Mouse (Mus musculus) MEL (cell line): Measurements from ENCODE around the gene Dyx1c1. TPM values are rescaled to one million over a fixed set of nuclear protein-coding genes. Genes with fewer than 3 reads are reported as not detected.
A peak's percentile ranks its signal among the peaks of the same experiment; 100 is the strongest.

Experiments used
- DNase-seq: peaks from one replicate; pipeline ENCODE4 v3.0.0; 2011; ENCODE audit warnings: low read depth, low spot score
- H3K27ac ChIP-seq: 2 replicates; pipeline ENCODE4 v1.5.1; 2012; ENCODE audit warnings: low read depth, mild to moderate bottlenecking, control low read depth, low read length, moderate library complexity; ENCODE audit not compliant: control insufficient read depth
- H3K27me3 ChIP-seq, 2 experiments: fragments of 150-350 bp in 1 of 2; sonication (generic) in 1 of 2; 2 replicates each; pipeline ENCODE4 v1.6.1; 2012; ENCODE audit warnings: low read length in 2 of 2, mild to moderate bottlenecking in 2 of 2, improper control_type of control experiment in 1 of 2, moderate library complexity in 1 of 2; ENCODE audit not compliant: insufficient read depth in 2 of 2, control insufficient read depth in 1 of 2
- H3K36me3 ChIP-seq, 2 experiments: 2 replicates each; pipeline ENCODE4 v1.6.1; 2012 to 2014; ENCODE audit warnings: low read length in 2 of 2, improper control_type of control experiment in 1 of 2, inconsistent platforms in 1 of 2, mild to moderate bottlenecking in 1 of 2; ENCODE audit not compliant: insufficient read depth in 2 of 2, control insufficient read depth in 1 of 2
- H3K4me1 ChIP-seq, 2 experiments: fragments of 150-350 bp in 1 of 2; sonication (generic) in 1 of 2; 2 replicates each; pipeline ENCODE4 v1.6.1; 2012; ENCODE audit warnings: low read length in 2 of 2, improper control_type of control experiment in 1 of 2, mild to moderate bottlenecking in 1 of 2; ENCODE audit not compliant: insufficient read depth in 2 of 2, control insufficient read depth in 1 of 2
- H3K4me3 ChIP-seq, 2 experiments: fragments of 150-350 bp in 1 of 2; sonication (generic) in 1 of 2; 2 replicates each; pipeline ENCODE4 v1.5.1; 2012; ENCODE audit warnings: low read depth in 2 of 2, low read length in 2 of 2, mild to moderate bottlenecking in 2 of 2, moderate library complexity in 2 of 2, control low read depth in 1 of 2, improper control_type of control experiment in 1 of 2; ENCODE audit not compliant: control insufficient read depth in 1 of 2, insufficient read depth in 1 of 2
- H3K79me2 ChIP-seq: 2 replicates; pipeline ENCODE4 v1.6.1; 2012; ENCODE audit warnings: mild to moderate bottlenecking, low read length, moderate library complexity; ENCODE audit not compliant: control insufficient read depth, poor library complexity, insufficient read depth
- H3K9ac ChIP-seq: 2 replicates; pipeline ENCODE4 v1.6.1; 2012; ENCODE audit warnings: low read depth, mild to moderate bottlenecking, control low read depth, low read length, moderate library complexity; ENCODE audit not compliant: control insufficient read depth, poor library complexity, severe bottlenecking
- H3K9me3 ChIP-seq: fragments of 150-350 bp; sonication (generic); replicated peaks from 2 replicates; pipeline ENCODE4 v1.6.1; 2012; ENCODE audit warnings: mild to moderate bottlenecking, low read length, improper control_type of control experiment, moderate library complexity; ENCODE audit not compliant: insufficient read depth
- BHLHE40 ChIP-seq: IDR thresholded peaks from 2 replicates; pipeline ENCODE4 v1.6.1; 2012; ENCODE audit warnings: low read depth, mild to moderate bottlenecking, inconsistent platforms, low read length, improper control_type of control experiment, borderline replicate concordance
- CHD2 ChIP-seq: IDR thresholded peaks from 2 replicates; pipeline ENCODE4 v1.6.1; 2011; ENCODE audit warnings: low read length, improper control_type of control experiment
- CTCF ChIP-seq, 3 experiments: IDR thresholded peaks in 2 of 3; conservative IDR thresholded peaks in 1 of 3; 2 replicates each; pipeline ENCODE4 v1.5.1; 2011 to 2012; ENCODE audit warnings: low read length in 3 of 3, low read depth in 2 of 3, mild to moderate bottlenecking in 2 of 3, improper control_type of control experiment in 1 of 3, inconsistent platforms in 1 of 3, mixed read lengths in 1 of 3, moderate library complexity in 1 of 3; ENCODE audit not compliant: control insufficient read depth in 1 of 3, insufficient read depth in 1 of 3, poor library complexity in 1 of 3, severe bottlenecking in 1 of 3
- E2F4 ChIP-seq: IDR thresholded peaks from 2 replicates; pipeline ENCODE4 v1.6.1; 2011; ENCODE audit warnings: low read depth, low read length, improper control_type of control experiment, borderline replicate concordance
- ELF1 ChIP-seq: IDR thresholded peaks from 2 replicates; pipeline ENCODE4 v1.6.1; 2014; ENCODE audit warnings: low read depth, mild to moderate bottlenecking, inconsistent platforms, low read length, improper control_type of control experiment, moderate library complexity
- ETS1 ChIP-seq: IDR thresholded peaks from 2 replicates; pipeline ENCODE4 v1.6.1; 2012; ENCODE audit warnings: low read depth, mild to moderate bottlenecking, inconsistent platforms, low read length, improper control_type of control experiment, moderate library complexity
- KAT2A ChIP-seq: conservative IDR thresholded peaks from 2 replicates; pipeline ENCODE4 v1.6.1; 2012; ENCODE audit warnings: low read depth, low read length, improper control_type of control experiment, inconsistent platforms
- MAFK ChIP-seq: IDR thresholded peaks from 2 replicates; pipeline ENCODE4 v1.6.1; 2011; ENCODE audit warnings: low read depth, mild to moderate bottlenecking, low read length, improper control_type of control experiment, borderline replicate concordance
- MEF2A ChIP-seq: IDR thresholded peaks from 2 replicates; pipeline ENCODE4 v1.6.1; 2014; ENCODE audit warnings: low read depth, mild to moderate bottlenecking, inconsistent platforms, low read length, improper control_type of control experiment; ENCODE audit not compliant: poor library complexity, insufficient replicate concordance, severe bottlenecking; ENCODE audit errors: extremely low read depth
- MYB ChIP-seq: IDR thresholded peaks from 2 replicates; pipeline ENCODE4 v1.6.1; 2011; ENCODE audit warnings: mild to moderate bottlenecking, low read depth, low read length, improper control_type of control experiment
- POLR2A ChIP-seq, 2 experiments: IDR thresholded peaks; 2 replicates each; pipeline ENCODE4 v1.6.1; 2011 to 2012; ENCODE audit warnings: low read length in 2 of 2, mild to moderate bottlenecking in 2 of 2, control low read depth in 1 of 2, improper control_type of control experiment in 1 of 2, low read depth in 1 of 2, moderate library complexity in 1 of 2; ENCODE audit not compliant: control insufficient read depth in 1 of 2, insufficient read depth in 1 of 2, poor library complexity in 1 of 2
- POLR2AphosphoS2 ChIP-seq: IDR thresholded peaks from 2 replicates; pipeline ENCODE4 v1.6.1; 2011; ENCODE audit warnings: low read length, improper control_type of control experiment
- RAD21 ChIP-seq: IDR thresholded peaks from 2 replicates; pipeline ENCODE4 v1.6.1; 2011; ENCODE audit warnings: mild to moderate bottlenecking, low read depth, low read length, improper control_type of control experiment
- RCOR1 ChIP-seq: IDR thresholded peaks from 2 replicates; pipeline ENCODE4 v1.6.1; 2012; ENCODE audit warnings: low read depth, mild to moderate bottlenecking, inconsistent platforms, low read length, improper control_type of control experiment
- SMC3 ChIP-seq: IDR thresholded peaks from 2 replicates; pipeline ENCODE4 v1.6.1; 2011; ENCODE audit warnings: low read depth, low read length, improper control_type of control experiment
- TBP ChIP-seq: IDR thresholded peaks from 2 replicates; pipeline ENCODE4 v1.8.0; 2011; ENCODE audit warnings: low read depth, low read length, improper control_type of control experiment
- UBTF ChIP-seq: IDR thresholded peaks from 2 replicates; pipeline ENCODE4 v1.6.1; 2012; ENCODE audit warnings: low read depth, mild to moderate bottlenecking, inconsistent platforms, low read length, improper control_type of control experiment, moderate library complexity, borderline replicate concordance; ENCODE audit not compliant: insufficient read depth
- USF1 ChIP-seq: IDR thresholded peaks from 2 replicates; pipeline ENCODE4 v1.6.1; 2014; ENCODE audit warnings: low read depth, mild to moderate bottlenecking, inconsistent platforms, low read length, improper control_type of control experiment, moderate library complexity
- USF2 ChIP-seq, 2 experiments: IDR thresholded peaks; 2 replicates each; pipeline ENCODE4 v1.6.1; 2011 to 2012; ENCODE audit warnings: improper control_type of control experiment in 2 of 2, low read length in 2 of 2, borderline replicate concordance in 1 of 2, inconsistent platforms in 1 of 2, low read depth in 1 of 2, mild to moderate bottlenecking in 1 of 2; ENCODE audit not compliant: insufficient read depth in 1 of 2
- ZMIZ1 ChIP-seq: IDR thresholded peaks from 2 replicates; pipeline ENCODE4 v1.6.1; 2012; ENCODE audit warnings: low read depth, mild to moderate bottlenecking, inconsistent platforms, low read length, improper control_type of control experiment, moderate library complexity
- polyA plus RNA-seq, 2 experiments: library from polyadenylated mRNA; stranded (reverse) in 1 of 2; unstranded in 1 of 2; fragments of >175 nt in 1 of 2; fragments of >200 nt in 1 of 2; gene quantifications; 2 replicates each; pipeline versions ENCODE4 v1.2.1 to v1.2.4; 2012; ENCODE audit warnings: low replicate concordance in 2 of 2, low read depth in 1 of 2; ENCODE audit not compliant: insufficient read length in 2 of 2, insufficient read depth in 1 of 2, missing spikeins in 1 of 2
- total RNA-seq: library from RNA; depleted of rRNA; stranded (reverse); fragments of 300-350 nt; gene quantifications from 2 replicates; pipeline ENCODE4 v1.2.3, GENCODE M21; 2012

The Dyx1c1 gene
- total and polyA plus RNA-seq, 3 experiments, result 1.0 to 2.0 TPM; not detected in 1

GRCm38 (mm10) chr9:72931166-72931790 is 27.3 kb upstream of the Dyx1c1 start:
- Histone ChIP-seq H3K27ac (no peak overlapping the region), H3K27me3 (peaks cover 6 to 9% of the 10 kb centered on the region in 2 experiments; a peak in 3 of 4 replicates), H3K4me3 (no peak overlapping the region), H3K79me2 (no peaks in the 10 kb centered on the region), H3K9ac (no peak overlapping the region), H3K4me1 (no peaks in the 10 kb centered on the region), H3K9me3 (no peaks in the 10 kb centered on the region), H3K36me3 (no peaks in the 10 kb centered on the region)
- TF ChIP-seq USF2 (IDR thresholded peaks at IDR 0.05; ENCODE audit: borderline replicate concordance in 1 of 2, insufficient read depth in 1 of 2, low read depth in 1 of 2, low read length in 2 of 2) (no peak), POLR2AphosphoS2 (no peak), ELF1 (no peak), MAFK (no peak), KAT2A (no peak), USF1 (no peak), RCOR1 (no peak)
- no peak for DNase-seq

- Histone ChIP-seq H3K27me3 (peaks cover 3 to 5% of the 10 kb centered on the region in 2 experiments; a peak in 3 of 4 replicates), H3K79me2 (no peaks in the 10 kb centered on the region), H3K4me3 (no peak overlapping the region), H3K9ac (no peak overlapping the region), H3K4me1 (no peaks in the 10 kb centered on the region), H3K27ac (no peak overlapping the region), H3K36me3 (no peaks in the 10 kb centered on the region), H3K9me3 (no peaks in the 10 kb centered on the region)
- DNase-seq, result peak; percentile 46
- TF ChIP-seq MEF2A (no peak), E2F4 (no peak), CTCF (IDR thresholded peaks at IDR 0.05 in 2 of 3, conservative IDR thresholded peaks at IDR 0.05 in 1 of 3; ENCODE audit: control insufficient read depth in 1 of 3, insufficient read depth in 1 of 3, low read depth in 2 of 3, low read length in 3 of 3, poor library complexity in 1 of 3, severe bottlenecking in 1 of 3) (peak; percentile 39 to 48 (median 46); a peak in 5 of 6 replicates), POLR2A (IDR thresholded peaks at IDR 0.05; ENCODE audit: control insufficient read depth in 1 of 2, insufficient read depth in 1 of 2, low read depth in 1 of 2, low read length in 2 of 2, poor library complexity in 1 of 2) (no peak), ELF1 (no peak), CHD2 (no peak), RAD21 (peak; percentile 28), ZMIZ1 (no peak), UBTF (no peak), BHLHE40 (no peak), SMC3 (peak; percentile 46), ETS1 (no peak), TBP (no peak), MYB (no peak)
Observed at GRCm38 (mm10) chr9:72935309-72935708, 23.3 kb upstream of the Dyx1c1 start.
